Mouse (Mus musculus) midbrain, postnatal 0 days (tissue): Measurements from ENCODE around the gene Ralgps1. TPM values are rescaled to one million over a fixed set of nuclear protein-coding genes. Genes with fewer than 3 reads are reported as not detected.

ENCODE experiments used
- ATAC-seq: fragments of 200-750 bp; cut with Nextera tagmentation; 2 replicates; pipeline ENCODE4 v1.8.0; 2017; ENCODE audit warnings: moderate number of reproducible peaks, mild to moderate bottlenecking, moderate TSS enrichment, moderate library complexity; ENCODE audit not compliant: low FRiP score
- DNase-seq: peaks from one replicate; pipeline ENCODE4 v3.0.0-alpha.2; 2015; ENCODE audit warnings: low spot score
- H3K27ac ChIP-seq: fragments of 300-500 bp; sonication (generic); 2 replicates; pipeline ENCODE4 v1.5.1; 2014; ENCODE audit warnings: low read depth, mild to moderate bottlenecking, low read length, mixed read lengths
- H3K27me3 ChIP-seq: fragments of 300-500 bp; sonication (generic); 2 replicates; pipeline ENCODE4 v1.6.1; 2014; ENCODE audit warnings: low read length, control low read depth, mixed read lengths; ENCODE audit not compliant: insufficient read depth
- H3K36me3 ChIP-seq: fragments of 300-500 bp; sonication (generic); 2 replicates; pipeline ENCODE4 v1.6.1; 2014; ENCODE audit warnings: low read length, control low read depth, mixed read lengths; ENCODE audit not compliant: insufficient read depth
- H3K4me1 ChIP-seq: fragments of 300-500 bp; sonication (generic); 2 replicates; pipeline ENCODE4 v1.6.1; 2014; ENCODE audit warnings: mild to moderate bottlenecking, control low read depth, antibody characterized with exemption, low read length, mixed read lengths; ENCODE audit not compliant: insufficient read depth
- H3K4me2 ChIP-seq: fragments of 300-500 bp; sonication (generic); 2 replicates; pipeline ENCODE4 v1.6.1; 2014; ENCODE audit warnings: low read depth, mild to moderate bottlenecking, low read length, mixed read lengths; ENCODE audit not compliant: poor library complexity, severe bottlenecking
- H3K4me3 ChIP-seq: fragments of 300-500 bp; sonication (generic); 2 replicates; pipeline ENCODE4 v1.5.1; 2014; ENCODE audit warnings: low read depth, mild to moderate bottlenecking, low read length, moderate library complexity
- H3K9ac ChIP-seq: fragments of 300-500 bp; sonication (generic); replicated peaks from 2 replicates; pipeline ENCODE4 v1.6.1; 2014; ENCODE audit warnings: mild to moderate bottlenecking, low read length, moderate library complexity, mixed read lengths; ENCODE audit not compliant: poor library complexity, severe bottlenecking
- H3K9me3 ChIP-seq: fragments of 300-500 bp; sonication (generic); 2 replicates; pipeline ENCODE4 v1.6.1; 2016; ENCODE audit warnings: low read length, control low read depth
- CTCF ChIP-seq: IDR thresholded peaks from 2 replicates; pipeline ENCODE4 v1.5.1; 2016; ENCODE audit warnings: antibody characterized with exemption, mild to moderate bottlenecking
- WGBS: fragments of 180-500 bp; shearing (Covaris S2); extraction: QIAGEN DNeasy Blood & Tissue Kit; methylation state at CpG from one replicate; pipeline ENCODE4 v1.1.7; 2014; 5-methylcytosine and 5-hydroxymethylcytosine counted together
- polyA plus RNA-seq: library from polyadenylated mRNA; unstranded; fragments of >200 nt; fragmentation: Nextera tagmentation; extraction: Ambion mirVana; gene quantifications from 2 replicates; pipeline ENCODE4 v1.2.1, GENCODE M21; 2015
- total RNA-seq: library from RNA; depleted of rRNA; stranded (reverse); fragments of >200 nt; gene quantifications from 2 replicates; pipeline ENCODE4 v1.2.3, GENCODE M21; 2014

Gene Ralgps1
- total and polyA plus RNA-seq, 2 experiments from 2014 or later: 26.4 to 74.6 TPM

- Histone ChIP-seq H3K36me3 (peaks cover 19% of the 10 kb centered on the region), H3K4me3 (no peak overlapping the region), H3K9me3 (no peaks in the 10 kb centered on the region), H3K4me1 (no peaks in the 10 kb centered on the region), H3K9ac (no peak overlapping the region), H3K27me3 (no peaks in the 10 kb centered on the region), H3K27ac (no peak overlapping the region), H3K4me2 (no peak overlapping the region)
- no peak for TF ChIP-seq CTCF
- ATAC-seq (no peak), DNase-seq (no peak)
- WGBS: 84% methylated on average over 5 of the region's 5 CpGs
Measured at GRCm38 (mm10) chr2:33281807-33282206, 89.5 kb downstream of the Ralgps1 start.

GRCm38 (mm10) chr2:33280525-33280924, 90.8 kb downstream of the Ralgps1 start:
- DNase-seq: no peak
- Histone ChIP-seq H3K9ac (no peak overlapping the region), H3K4me1 (no peaks in the 10 kb centered on the region), H3K4me3 (no peak overlapping the region), H3K4me2 (no peak overlapping the region), H3K27me3 (no peaks in the 10 kb centered on the region), H3K27ac (no peak overlapping the region), H3K9me3 (no peaks in the 10 kb centered on the region), H3K36me3 (peaks cover 22% of the 10 kb centered on the region)
- no peak for TF ChIP-seq CTCF
- ATAC-seq: no peak
- 91% methylated on average over 2 of the region's 2 CpGs for WGBS

- Histone ChIP-seq H3K9me3 (no peaks in the 10 kb centered on the region), H3K4me1 (no peaks in the 10 kb centered on the region), H3K36me3 (peaks cover 22% of the 10 kb centered on the region), H3K4me3 (no peak overlapping the region), H3K4me2 (no peak overlapping the region), H3K27ac (no peak overlapping the region), H3K27me3 (no peaks in the 10 kb centered on the region), H3K9ac (no peak overlapping the region)
- DNase-seq (no peak), ATAC-seq (no peak)
- WGBS: 84% methylated on average over 10 of the region's 10 CpGs
- no peak for TF ChIP-seq CTCF
Measured at GRCm38 (mm10) chr2:33279758-33280157, 91.5 kb downstream of the Ralgps1 start.

GRCm38 (mm10) chr2:33274719-33275490, 96.4 kb downstream of the Ralgps1 start:
- peaks cover 13% of the 10 kb centered on the region for H3K36me3 ChIP-seq
- TF ChIP-seq CTCF: no peak
- H3K27ac ChIP-seq: no peak overlapping the region
- ATAC-seq: no peak
- no peak overlapping the region for H3K9ac ChIP-seq
- WGBS: 82% methylated on average over 12 of the region's 12 CpGs
- H3K27me3 ChIP-seq: no peaks in the 10 kb centered on the region
- H3K4me3 ChIP-seq: no peak overlapping the region
- DNase-seq: no peak
- H3K4me1 ChIP-seq: 0 out of 2 replicates have a peak, but pooled peaks cover 3% of the 10 kb centered on the region
- H3K9me3 ChIP-seq: no peaks in the 10 kb centered on the region
- H3K4me2 ChIP-seq: no peak overlapping the region

GRCm38 (mm10) chr2:33272665-33273439, 98.4 kb downstream of the Ralgps1 start:
- Histone ChIP-seq H3K4me3 (no peak overlapping the region), H3K9ac (no peak overlapping the region), H3K9me3 (no peaks in the 10 kb centered on the region), H3K36me3 (peaks cover 18% of the 10 kb centered on the region), H3K27me3 (no peaks in the 10 kb centered on the region), H3K4me2 (no peak overlapping the region), H3K4me1 (0 out of 2 replicates have a peak, but pooled peaks cover 5% of the 10 kb centered on the region), H3K27ac (no peak overlapping the region)
- DNase-seq: no peak
- no peak for TF ChIP-seq CTCF
- no peak for ATAC-seq
- 76% methylated on average over 4 of the region's 4 CpGs for WGBS

GRCm38 (mm10) chr2:33271511-33271910, 99.8 kb downstream of the Ralgps1 start:
- DNase-seq (no peak), ATAC-seq (no peak)
- TF ChIP-seq CTCF: no peak
- H3K4me2 ChIP-seq: no peak overlapping the region
- no peak overlapping the region for H3K4me3 ChIP-seq
- H3K4me1 ChIP-seq: 0 out of 2 replicates have a peak, but pooled peaks cover 5% of the 10 kb centered on the region
- peaks cover 18% of the 10 kb centered on the region for H3K36me3 ChIP-seq
- WGBS: 53% methylated on average over 1 of the region's 1 CpGs
- H3K27ac ChIP-seq: no peak overlapping the region
- no peaks in the 10 kb centered on the region for H3K27me3 ChIP-seq
- no peaks in the 10 kb centered on the region for H3K9me3 ChIP-seq
- no peak overlapping the region for H3K9ac ChIP-seq
